Mouse (Mus musculus) thymus, postnatal 0 days (tissue): ENCODE results near the gene Tnks2. TPM values are rescaled to one million over a fixed set of nuclear protein-coding genes. Genes with fewer than 3 reads are reported as not detected.
A peak's percentile ranks its signal among the peaks of the same experiment; 100 is the strongest.
"Not testable (repeated sequence)": the region's sequence is repeated elsewhere in the genome, so short reads cannot be mapped to it uniquely, and the experiment has no call there.

ENCODE experiments used
- DNase-seq: peaks from one replicate; pipeline ENCODE4 v3.0.0-alpha.2; 2015; ENCODE audit warnings: low spot score
- polyA plus RNA-seq: library from polyadenylated mRNA; unstranded; fragments of >200 nt; fragmentation: Nextera tagmentation; extraction: Ambion mirVana; gene quantifications from 2 replicates; pipeline ENCODE4 v1.2.1, GENCODE M21; 2015

Gene Tnks2
- polyA plus RNA-seq, 1 experiment from 2014 or later, result 37.2 TPM

DNA sequence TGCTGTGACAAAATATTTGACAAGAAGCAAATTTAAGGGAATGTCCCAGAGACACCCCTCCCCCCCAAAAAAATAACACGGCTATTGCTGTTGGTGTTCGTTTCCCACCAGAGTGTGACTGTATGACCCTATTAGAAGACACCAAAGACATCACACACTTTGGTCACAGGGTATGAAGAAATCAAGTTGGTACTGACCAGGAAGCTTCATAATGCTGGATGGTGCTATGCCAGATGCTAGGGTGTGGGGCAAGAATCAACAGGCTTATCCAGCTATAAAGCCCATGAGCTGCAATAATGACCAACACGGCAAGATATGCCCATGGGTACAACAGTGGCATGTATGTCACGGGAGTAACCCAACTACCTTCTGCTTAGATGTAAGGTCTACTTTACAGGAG lies 11.3 kb upstream of the Tnks2 start:
- DNase-seq, result no peak

DNA sequence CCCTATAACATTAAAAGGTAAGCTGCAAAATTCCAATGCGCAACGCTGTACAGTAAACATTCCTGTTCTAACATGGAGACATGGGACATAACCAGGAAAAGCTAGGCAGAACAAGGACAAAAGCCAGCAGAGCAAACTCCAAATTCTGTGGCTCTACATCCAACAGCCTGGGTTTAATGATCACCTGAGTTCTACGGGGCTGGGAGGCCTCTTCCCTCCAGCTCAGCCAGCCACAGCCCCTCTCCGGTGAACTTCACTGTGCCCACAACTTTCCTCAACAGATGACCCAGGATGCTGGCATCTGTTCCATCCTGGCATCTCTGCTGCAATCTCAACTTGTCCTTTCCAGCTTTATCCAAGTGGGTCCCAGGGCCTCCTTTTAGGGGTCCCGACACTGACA lies 6.4 kb upstream of the Tnks2 start:
- DNase-seq, result no peak

DNA sequence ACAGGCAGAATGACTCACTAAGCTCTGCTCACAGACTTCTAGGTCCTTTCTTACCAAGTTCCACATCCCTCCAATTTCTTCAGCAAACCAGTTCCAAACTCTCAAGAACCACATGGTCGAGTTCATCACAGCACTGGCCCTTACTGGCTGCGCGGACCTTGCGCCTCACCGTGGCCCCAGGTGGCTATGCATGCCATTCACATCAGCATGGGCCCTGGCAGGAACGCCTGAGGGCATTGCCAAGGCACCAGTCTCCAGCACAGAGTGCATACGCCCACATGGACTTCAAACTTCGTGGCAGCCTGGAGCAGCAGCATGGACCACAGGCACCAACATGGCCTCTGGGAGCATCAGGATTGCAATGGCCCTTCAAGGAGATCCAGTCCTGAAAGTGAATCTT lies 5.7 kb upstream of the Tnks2 start:
- no peak for DNase-seq

DNA sequence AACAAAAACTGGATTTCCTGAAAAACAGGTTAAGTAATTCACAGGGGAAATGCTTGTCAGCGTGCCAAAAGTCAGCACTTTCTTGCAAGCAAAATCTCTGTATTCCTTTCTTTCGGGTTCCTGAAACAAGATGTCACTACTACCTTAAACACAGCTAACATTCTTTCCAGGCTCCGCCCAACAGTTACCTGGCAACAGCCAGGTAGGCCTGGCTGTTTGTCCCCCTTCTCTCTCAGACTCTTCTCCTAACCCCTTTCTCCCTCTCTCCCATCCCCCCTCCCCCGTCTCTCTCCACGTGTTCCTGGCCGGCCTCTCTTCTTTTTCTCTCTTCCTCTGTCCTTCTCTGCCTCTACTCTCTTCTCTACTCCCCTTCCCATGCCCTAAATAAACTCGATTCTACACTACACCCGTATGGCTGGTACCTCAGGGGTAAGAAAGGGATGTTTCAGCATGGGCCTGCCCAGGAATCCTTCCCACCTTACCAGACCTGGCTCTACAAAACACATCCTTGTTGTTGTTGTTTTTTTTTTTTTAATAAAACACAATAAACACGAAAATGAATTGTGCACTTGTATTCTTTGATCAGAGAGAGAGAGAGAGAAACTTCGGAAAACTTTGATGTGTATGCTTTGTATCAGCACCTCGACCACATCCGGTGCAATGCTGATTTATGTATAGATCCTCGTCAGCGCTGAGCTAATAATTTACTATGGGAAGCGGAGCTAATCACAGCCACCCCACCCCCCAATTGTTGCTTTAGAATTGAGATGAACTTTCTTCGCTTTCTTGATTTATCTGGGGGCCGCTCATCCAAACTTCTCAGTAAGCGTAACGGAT lies 863 bp upstream of the Tnks2 start:
- DNase-seq, result peak; percentile 3

DNA sequence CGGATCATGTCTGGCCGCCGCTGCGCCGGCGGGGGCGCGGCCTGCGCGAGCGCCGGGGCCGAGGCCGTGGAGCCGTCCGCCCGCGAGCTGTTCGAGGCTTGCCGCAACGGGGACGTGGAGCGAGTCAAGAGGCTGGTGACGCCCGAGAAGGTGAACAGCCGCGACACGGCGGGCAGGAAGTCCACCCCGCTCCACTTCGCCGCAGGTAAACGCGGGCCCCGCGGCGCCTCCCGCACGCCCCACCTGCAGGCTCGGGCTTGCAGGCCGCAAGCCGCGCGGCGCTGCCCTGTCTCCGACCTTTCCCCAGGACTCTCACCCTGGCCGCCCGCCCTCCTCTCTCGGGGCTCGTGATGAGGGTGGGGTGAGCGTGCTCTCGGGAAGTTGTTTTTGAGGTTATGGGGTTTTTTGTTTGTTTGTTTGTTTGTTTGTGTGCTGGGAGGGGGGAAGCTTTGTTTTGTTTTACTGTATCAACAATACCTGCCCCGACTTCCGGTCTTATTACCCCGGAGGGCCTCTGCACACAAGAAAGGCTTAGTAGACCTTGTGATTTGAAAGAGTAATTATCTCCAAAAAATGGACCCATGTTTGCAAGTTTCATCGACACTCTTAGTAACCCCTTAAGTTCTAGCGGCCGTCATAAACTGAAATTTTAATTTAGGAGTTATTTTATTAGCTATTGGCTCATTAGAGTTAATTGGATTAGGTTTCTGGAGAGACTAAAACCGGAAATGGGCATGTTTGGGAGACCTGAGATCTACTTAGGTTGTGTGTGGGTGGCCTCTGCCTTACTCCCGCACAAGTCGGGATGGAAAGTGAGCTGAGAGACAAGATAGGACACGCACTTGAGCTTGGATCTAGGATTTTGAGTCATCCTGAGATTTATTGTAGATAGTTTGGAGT lies 750 bp downstream of the Tnks2 start:
- DNase-seq, result peak; percentile 57

DNA sequence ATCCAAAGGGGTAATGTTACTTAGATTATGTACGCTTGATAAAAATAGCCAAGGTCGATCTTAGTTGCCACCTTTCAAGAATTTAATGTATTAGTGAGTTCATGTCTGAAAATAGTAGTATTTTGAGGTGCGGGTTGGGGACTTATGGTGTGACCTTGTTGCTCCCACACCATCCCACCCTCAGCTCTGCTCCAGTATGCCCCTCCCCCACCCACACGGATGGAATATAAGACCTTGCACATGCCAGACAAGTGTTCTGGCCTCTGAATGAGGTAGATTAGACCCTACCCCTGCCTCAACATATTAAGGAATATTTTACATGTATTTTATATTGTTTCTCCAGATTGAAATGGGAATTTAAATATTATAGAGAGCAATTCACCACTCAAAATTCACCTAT lies 2.0 kb downstream of the Tnks2 start:
- no peak for DNase-seq

DNA sequence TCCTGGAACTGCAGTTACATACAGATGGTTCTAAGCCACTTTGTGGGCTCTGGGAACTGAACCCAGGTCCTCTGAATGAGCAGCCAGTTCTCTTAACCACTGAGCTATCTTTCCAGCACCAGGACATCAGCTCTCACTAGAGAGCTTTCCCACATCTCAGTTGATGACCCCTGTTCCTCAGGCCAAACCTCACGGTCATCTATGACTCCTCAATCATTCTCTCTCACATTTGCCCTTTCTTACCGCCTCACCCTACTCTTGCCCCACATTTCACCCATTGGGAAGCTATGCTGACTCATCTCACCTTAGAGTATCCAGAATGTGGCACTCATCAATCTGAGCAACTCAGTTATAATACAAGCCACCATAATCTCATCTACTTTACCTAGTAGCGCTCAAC lies 6.3 kb downstream of the Tnks2 start:
- DNase-seq, result no peak

DNA sequence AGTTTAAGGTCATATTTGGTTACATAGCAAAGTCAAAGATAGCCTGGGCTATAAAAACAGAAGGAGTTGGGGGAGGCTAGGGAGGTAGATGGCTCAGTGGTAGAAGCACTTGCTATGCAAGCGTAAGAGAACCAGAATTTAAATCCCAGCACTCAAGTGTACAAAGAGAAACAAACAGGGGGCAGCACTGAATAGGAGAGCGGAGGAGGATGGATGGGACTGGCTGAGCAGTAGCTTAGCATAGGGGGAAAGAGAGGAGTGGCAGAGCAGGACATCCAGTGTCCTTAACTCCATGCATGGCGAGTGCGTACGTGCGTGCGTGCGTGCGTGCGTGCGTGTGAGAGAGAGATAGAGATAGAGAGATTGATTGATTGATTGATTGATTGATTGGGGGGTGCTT lies 9.8 kb downstream of the Tnks2 start:
- no peak for DNase-seq

DNA sequence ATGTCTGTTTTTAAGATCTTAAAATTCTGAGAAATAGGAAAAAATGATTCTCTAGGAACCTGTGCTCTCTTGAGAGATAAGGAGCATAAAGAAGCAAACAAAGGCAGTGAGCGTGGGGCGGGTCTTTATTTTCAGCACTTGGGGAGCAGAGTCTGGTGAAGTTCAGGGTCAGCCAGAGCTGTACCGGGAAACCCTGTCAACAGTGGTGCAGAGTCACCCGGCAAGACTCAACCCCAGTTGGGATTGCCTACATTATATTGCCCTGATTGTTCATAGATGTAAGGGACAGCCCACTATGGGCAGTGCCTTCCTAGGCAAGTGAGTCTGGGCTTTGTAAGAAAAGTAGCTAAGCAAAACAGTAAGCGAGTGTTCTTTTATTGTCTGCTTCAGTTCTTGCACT lies 11.9 kb downstream of the Tnks2 start:
- no peak for DNase-seq

DNA sequence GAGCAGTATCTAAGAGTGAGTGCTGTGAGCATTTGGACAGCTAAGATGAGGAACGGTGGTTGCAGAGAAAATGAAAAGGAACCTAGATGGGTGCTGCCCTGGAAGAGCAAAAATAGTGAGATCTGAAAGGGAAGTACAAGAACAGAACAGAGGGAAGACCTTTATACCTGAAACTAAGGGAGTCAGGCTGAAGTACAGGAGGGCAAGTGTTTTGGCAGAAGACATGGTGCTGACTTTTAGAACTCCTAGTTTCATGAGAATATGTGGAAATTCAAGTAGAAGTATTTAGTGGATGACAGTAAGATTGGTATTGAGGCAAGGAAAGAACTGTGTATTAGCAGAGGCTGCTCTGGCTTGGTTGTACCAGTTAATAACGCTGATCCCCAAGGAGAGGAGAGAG lies 19.8 kb downstream of the Tnks2 start:
- no peak for DNase-seq

DNA sequence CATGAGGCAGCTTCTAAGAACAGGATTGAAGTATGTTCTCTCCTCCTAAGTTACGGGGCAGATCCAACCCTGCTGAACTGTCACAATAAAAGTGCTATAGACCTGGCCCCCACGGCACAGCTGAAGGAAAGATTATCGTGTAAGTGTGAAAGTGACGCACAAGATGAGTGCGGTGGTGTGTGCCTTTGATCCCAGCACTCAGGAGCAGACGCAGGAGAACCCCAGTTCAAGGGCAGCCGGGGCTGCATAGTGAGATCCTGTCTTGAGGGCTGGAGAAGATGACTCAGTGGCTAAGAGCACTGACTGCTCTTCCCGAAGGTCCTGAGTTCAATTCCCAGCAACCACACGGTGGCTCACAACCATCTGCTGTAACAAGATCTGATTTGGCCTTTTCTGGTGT lies 23.8 kb downstream of the Tnks2 start:
- no peak for DNase-seq

DNA sequence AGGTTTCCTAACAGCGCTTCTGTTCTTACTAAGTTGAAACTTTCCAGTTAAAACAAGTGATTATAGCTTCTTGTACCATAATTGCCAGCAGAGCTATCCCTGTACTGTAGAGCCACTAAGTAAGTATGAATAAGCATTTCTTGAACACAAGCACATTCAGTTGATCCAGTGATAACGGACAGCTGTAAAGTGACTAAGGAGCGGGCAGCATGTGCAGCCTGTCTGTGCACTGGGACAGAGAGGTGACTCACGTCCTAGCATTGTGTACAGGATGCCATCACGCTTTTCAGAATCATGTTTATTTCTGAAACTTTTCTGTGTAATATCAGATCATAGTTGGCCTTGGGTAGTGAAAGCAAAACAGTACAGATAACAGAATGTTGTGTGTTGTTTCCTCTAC lies 26.4 kb downstream of the Tnks2 start:
- DNase-seq, result no peak

DNA sequence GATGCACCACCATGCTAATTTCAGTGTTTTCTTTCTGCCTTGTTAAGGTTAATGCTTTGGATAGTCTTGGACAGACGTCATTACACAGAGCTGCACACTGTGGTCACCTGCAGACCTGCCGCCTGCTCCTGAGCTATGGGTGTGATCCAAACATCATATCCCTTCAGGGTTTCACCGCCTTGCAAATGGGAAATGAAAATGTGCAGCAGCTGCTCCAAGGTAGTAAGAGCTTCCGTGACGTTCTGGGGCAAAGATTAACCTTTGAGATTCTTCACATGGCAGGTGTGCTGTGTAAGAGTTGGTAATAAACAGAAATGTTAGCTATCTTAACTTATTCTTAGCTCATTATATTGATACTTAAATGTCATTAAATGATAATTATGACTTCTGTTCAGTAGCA lies 31.9 kb downstream of the Tnks2 start:
- DNase-seq, result no peak

DNA sequence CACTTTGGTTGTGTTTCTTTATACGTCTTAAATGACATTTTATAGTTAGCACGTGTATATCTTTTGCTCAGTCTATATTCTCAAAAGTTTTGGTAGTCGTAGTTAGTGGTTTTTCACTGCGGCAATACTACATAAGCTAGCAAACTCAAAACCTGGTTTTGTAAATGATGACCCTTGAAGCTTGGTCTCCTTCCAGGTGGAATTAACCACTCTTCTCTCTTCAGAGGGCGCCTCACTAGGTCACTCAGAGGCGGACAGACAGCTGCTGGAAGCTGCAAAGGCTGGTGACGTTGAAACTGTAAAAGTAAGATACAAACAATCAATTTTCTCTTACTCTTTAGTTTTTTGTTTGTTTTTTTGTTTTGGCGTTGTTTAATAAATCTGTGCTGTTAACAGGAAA lies 33.4 kb downstream of the Tnks2 start:
- no peak for DNase-seq

DNA sequence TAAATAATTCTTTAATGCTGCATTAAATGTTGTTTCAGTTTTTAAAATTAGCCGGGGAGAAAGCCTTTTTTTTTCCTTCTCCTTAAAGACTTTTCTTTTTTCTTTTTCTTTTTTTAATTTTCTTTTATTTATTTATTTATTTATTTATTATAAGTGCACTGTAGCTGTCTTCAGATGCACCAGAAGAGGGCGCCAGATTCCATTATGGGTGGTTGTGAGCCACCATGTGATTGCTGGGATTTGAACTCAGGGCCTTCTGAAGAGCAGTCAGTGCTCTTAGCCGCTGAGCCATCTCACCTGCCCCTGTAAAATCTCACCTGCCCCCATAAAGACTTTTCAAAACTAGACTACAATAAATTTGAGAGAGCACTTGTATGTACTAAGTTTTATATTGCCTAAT lies 34.6 kb downstream of the Tnks2 start:
- not testable (repeated sequence) for DNase-seq

DNA sequence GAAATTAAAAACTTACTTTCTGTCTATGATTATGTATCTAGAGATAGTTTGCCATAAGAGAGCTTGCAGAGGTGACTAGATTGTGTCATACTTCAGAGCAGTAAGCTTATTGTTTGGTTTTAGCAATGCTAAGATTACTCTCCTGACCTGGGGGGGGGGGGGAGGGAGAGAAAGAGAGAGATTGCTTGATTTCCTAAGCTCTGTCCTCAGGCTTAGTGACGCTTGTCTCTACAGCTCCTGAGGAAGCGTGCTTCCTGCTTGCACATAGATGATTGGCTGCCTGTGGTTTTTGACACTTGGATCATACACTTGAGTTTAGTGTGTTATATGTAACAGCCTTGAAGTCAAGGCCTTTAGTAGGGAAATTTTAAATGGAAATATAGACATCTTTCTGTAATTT lies 40.6 kb downstream of the Tnks2 start:
- DNase-seq, result no peak

DNA sequence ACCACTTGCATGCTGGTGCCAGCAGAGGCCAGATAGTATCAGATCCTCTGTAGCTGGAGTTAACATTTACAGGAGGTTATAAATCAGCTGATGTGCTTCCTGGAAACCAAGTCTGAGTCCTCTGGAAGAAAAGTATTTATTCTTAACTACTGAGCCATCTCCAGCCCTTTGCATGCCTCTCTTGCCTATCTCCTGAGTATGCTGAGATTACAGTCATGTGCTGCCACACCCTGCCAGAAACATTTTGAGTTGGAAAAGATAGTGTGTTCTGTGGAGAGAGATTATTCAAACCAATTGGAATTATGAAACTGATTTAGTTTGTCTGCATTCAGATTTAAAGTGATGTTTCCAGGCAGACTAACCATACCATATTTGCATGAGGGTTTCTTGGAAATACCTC lies 43.3 kb downstream of the Tnks2 start:
- no peak for DNase-seq

DNA sequence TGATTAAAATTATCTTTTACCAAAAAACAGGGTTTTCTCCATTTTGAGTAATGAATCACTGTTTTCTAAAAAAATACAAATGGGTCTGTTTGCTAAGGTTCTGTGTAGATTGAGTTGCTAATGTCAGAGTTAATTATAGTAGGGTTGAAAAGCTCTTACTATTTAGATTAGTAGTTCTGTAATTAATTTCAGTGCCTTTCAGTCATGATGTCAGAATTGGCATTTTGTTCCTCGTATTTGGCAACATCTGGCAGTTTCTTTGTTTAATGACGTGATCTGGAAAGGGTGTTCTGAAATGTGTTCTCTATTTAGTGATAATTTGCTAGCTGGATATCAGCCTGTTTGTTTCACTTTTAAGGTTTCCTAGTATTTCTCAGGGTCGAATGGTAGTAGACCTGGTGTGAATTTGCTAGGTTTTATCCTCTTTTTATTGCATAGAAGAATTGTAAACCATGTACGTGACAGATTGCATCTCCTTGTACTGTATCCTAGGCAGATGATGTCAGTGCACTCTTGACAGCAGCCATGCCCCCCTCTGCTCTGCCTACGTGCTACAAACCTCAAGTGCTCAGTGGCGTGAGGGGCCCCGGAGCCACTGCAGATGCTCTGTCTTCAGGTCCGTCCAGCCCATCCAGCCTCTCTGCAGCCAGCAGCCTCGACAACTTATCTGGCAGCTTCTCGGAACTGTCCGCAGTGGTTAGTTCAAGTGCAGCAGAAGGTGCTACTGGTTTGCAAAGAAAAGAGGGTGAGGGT lies 44.9 kb downstream of the Tnks2 start:
- no peak for DNase-seq

DNA sequence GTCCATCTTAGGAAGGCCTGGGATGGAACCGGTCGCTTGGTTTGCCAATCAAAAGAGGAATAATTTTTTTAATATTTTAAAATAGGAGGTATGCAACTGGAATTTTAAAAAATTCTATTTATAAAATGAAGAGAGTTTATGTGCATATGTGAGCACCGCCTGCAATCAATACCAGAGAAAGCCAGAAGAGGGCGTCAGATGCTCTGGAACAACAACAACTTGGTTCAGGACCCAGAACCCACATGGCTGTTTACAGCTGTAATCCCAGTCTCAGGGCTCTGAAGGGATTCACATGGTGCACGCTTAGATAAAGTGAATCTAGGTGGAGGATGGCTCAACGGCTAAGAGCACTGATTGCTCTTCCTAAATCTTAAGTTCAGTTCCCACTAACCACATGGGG lies 49.1 kb downstream of the Tnks2 start:
- DNase-seq, result peak; percentile 36

DNA sequence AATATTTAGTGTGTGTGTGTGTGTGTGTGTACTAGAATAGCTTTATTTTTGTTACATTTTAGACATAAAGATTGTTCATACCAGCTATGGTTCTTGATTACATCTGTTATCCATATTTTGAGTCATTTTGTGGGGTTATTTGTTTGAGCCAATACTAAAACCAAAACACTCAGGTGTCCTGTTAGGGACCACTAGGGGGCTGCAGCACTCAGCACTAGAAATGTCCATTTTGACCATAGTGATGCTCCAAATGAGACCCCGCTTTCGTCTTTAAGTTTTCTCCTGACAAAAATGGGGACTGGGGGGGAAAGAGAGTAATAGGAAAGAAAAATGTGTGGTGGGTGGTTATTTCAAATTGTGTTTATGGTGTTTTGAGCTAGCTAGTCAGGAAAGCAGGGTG lies 52.3 kb downstream of the Tnks2 start:
- DNase-seq, result no peak

DNA sequence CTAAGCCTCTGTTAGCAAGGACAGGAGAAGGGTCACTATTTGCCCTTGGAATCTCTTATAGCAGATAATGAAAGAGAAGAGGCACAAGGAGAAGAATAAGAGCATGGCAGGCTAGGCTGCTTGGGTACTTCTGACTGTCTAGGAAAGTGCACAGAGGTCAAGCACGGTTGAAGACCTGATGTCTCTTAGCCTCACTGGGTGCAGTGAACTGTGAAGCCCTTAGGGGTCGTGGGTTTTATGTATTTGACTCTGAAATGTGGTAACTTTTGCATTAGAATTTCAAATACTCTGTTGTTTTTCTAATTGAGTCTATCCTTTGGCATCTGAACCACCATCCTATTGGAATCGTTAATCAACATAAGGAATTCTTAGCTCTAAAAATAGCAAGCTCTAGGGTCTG lies 53.7 kb downstream of the Tnks2 start:
- no peak for DNase-seq

DNA sequence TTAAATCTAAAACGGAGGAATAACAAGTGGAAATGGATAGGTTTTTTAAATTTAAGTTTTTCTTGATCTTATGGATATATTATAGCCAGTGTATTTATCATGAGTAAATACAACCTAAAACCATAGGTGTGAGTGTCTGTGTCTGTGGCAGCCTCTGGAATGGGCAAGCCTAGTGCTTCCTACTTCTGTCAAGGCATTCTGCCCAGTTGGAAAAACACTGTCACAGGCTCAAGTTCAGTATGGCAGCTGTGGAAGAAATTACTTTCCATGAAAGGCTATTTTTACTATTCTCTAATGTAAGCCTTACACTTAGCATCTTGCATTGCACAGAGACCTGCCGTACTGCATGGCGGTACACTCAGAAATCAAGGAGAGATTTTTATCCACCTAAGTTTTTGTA lies 57.7 kb downstream of the Tnks2 start:
- no peak for DNase-seq
